Mouse (Mus musculus) left cerebral cortex, postnatal 25 days (tissue): ENCODE results near the gene Hsh2d. TPM values are rescaled to one million over a fixed set of nuclear protein-coding genes. Genes with fewer than 3 reads are reported as not detected.

Experiments
- DNase-seq, 2 experiments: peaks; one replicate each; pipeline ENCODE4 v3.0.0; 2022; ENCODE audit warnings: low spot score in 2 of 2, mixed read lengths in 1 of 2
- intact Hi-C: fragments of 180-260 bp; cut with DNase I; formaldehyde crosslinking; loops from one replicate; pipeline ENCODE4 v1.15.1; 2025
- total RNA-seq, 2 experiments: library from RNA; stranded (reverse); gene quantifications; 2 replicates each; pipeline ENCODE4 v1.2.3; 2021

Gene Hsh2d
- total RNA-seq = not detected

DNA sequence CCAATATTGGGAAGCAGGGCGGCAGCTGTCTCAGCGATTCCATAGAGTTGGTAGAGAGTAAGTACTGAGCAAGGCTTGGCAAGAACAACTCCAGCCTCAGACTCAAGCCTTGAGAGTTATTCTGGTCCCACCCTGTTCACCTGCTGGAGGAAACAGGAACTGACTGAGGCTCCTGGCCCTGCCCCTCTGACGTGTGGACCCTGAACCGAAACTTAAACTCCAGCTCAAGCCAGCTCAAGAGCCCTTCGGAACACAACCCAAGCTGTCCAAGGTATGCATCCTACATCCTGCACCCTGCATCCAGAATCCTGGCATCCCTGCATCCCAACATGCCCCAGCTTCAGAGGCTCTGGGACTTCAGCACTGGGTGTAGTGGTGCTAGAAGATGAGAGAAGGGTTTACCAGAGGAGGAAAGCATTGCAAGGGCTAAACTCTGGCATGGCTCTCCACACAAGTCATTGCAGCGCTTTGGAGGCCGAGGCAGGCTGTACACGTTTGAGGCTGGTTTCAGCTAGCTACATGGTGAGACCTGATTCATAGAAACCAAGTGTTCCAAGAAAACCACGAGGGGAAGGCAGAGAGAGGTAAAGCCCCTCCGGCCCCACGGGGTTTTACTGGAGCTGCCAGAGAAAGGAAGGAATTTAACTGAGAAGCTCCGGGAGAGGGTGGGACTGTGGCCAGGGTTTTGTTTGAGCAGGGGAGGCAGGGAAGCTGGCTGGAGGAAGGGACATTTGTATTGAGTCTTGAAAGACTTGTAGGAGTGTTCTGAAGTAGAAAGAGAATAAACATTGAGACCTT lies at the start of gene Hsh2d:
Hsh2d (plus strand) TSS at position 222 of the 798 bp plus-strand sequence.
- no peak for DNase-seq
- intact Hi-C loops = no loop called here

GRCm38 (mm10) chr8:72143256-72143824 lies 46.1 kb upstream of the Hsh2d start:
- no peak for DNase-seq
- intact Hi-C loops = no loop called here

DNA sequence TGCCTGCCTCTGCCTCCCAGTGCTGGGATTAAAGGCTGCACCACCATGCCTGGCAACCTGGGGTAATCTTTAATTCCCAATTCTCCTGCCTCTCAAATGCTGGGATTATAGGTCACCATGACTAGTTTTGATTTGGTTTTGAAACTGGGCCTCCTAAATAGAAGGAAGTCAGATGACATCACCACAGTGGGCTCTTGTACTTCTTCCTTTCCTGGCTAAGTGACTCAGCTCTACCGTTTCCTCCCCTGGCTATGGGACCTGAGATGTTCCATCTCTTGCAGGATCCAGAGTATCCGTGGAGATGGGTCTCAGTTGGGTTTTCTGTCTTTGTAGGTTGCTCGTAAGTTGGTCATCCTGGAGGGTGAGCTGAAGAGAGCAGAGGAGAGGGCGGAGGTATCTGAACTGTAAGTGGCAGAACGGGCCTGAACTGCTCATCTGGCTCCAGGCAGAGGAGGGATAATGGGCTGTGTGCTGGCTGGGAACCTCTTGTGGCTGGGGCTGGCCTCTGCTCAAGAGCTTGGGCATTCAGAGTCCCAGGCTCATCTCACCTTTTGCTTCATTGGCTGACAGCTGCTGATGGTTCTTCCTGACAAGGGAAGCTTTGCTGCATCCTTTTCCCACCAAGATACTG lies 45.0 kb upstream of the Hsh2d start:
- intact Hi-C loops = no loop called here
- no peak for DNase-seq

- no peak for DNase-seq
- intact Hi-C loops = no loop called here
Observed at GRCm38 (mm10) chr8:72145511-72145910, 43.9 kb upstream of the Hsh2d start.

DNA sequence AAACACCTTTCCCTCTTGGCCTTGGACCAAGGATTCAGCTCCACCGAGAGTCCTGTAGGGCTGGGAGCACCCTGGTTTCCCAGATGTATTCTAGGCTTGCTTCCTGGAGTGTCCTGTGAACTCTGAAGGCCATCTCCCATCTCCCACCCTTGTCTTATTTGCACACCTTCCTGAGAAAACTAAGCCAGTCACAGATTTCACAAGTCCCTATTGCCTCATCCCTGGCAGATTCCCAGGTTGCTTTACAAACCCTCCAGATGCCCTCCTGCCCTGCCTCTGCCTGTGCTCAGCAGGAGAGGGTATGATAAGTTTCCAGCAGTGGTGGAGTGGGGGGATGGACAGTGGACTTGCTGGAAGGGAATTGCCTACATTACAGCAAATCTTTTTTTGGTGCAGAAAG lies 43.4 kb upstream of the Hsh2d start:
- intact Hi-C loops = no loop called here
- DNase-seq = no peak

GRCm38 (mm10) chr8:72146556-72146955 lies 42.9 kb upstream of the Hsh2d start:
- intact Hi-C loops = no loop called here
- peak in 1 of 2 experiments; percentile 21 for DNase-seq

DNA sequence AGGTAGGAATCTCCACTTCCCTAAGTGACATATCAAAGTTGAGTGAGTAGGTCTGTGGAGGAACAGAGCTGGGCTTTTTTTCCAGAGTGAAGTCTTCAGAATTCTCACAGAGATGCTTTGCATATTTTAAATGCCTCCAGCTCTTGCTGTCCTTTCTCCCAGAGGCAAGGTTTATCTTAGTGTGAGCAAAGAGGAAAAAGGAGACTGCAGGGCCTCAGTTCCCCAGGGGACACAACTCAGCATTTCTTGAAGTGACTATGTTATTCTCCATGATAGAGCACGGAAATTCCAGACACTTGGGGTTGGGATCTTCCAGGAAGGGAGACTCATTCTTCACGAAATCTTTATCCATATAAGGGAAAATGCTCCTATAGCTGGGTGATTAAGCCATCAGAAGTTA lies 42.2 kb upstream of the Hsh2d start:
- intact Hi-C loops = no loop called here
- no peak for DNase-seq

DNA sequence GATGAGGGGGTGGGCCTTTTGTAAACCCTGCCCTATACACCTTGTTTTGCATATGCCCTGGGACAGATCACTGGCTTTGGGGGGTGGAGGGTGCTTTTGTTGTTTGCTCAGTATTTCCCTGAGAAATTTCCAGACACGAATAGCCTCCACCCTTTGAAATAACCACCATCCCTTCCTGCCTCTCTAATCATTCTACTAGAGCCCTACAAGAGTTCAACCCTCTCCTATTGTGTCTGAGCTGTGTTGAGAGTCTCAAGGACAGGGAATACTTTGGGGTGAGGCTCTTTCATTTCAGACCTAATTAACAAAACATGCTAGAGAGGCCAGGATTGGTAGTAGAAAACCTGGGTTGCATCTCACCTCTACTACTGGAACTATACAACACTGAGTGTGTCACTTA lies 40.4 kb upstream of the Hsh2d start:
- intact Hi-C loops = no loop called here
- no peak for DNase-seq

DNA sequence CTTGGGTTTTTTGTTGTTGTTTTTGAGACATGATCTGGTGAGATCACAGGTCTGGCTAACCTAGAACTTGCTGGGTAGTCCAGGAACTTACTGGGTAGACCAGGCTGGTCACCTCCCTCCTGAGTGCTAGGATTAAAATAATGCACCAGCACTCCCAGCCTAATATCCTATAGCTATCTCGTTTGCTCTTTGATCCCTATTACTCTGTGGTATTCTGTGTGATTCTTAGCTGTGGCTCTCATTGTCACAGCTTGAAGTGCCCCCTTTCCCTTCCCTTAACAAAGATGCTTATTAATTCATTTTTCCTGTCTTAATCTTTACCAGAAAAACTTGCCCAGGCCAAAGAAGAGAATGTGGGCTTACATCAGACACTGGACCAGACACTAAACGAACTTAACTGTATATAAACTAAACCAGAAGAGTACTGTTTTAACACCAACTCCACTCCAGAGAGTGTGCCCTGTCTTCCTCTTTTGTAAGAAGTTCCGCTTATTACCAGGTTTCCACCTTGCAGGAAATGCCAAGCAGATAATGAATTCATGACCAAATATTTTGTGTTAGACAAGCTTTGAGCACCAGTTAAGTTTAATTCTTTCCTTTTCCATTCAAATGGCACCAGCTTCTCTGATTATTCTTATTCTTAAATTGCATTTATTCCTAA lies 37.9 kb upstream of the Hsh2d start:
- intact Hi-C loops = no loop called here
- no peak for DNase-seq

DNA sequence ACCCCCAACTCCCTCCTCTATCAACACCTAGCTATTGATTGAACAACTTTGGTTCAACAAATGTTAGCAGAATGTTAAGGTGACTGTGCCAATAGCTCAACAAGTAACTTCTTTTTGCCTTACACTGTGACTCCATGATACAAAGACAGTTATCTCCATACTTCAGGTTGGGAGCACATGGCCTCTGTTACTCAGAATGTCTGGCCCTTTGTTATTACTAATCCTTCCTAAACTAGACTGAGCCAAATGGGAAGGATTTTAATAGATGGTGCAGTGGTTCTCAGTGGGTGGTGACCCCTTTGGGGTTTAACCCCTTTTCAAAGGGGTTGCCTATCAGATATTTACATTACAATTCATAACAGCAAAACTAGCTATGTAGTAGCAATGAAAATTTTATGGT lies 36.1 kb upstream of the Hsh2d start:
- intact Hi-C loops = no loop called here
- no peak for DNase-seq

DNA sequence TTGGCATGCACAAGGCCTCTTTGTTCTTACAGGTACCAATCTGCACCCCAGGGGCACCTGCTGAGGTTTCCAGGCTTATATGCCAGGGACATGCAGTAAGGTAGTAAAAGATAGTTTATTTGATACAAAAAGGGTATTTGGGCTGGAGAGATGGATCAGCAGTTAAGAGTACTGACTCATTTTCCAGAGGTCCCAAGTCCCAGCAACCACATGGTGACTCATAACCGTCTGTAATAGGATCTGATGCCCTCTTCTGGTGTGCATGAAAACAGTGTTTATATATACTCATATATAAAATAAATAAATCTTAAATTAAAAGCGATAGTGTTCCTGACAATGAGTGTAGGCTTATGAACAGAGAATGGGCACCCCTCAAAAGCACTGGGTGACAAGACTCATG lies 31.3 kb upstream of the Hsh2d start:
- intact Hi-C loops = no loop called here
- no peak for DNase-seq

DNA sequence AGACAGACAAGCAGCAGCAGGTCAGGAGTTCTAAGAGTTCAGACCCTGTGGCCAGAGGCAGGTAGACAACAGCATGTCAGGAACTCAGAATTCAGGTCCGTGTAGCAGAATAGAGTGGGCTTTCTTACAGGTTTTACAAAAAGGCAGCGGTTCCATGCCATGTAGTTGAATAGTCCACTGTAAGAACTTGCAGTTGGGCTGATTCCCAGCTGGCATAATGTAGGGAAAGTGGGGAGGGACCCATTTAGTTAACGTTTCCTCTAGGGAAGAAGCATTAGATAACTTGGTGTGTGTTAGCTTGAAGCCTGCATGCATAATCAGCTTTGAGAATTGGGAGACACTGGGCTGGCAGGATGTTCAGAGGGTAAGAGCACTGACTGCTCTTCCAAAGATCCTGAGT lies 30.7 kb upstream of the Hsh2d start:
- intact Hi-C loops = no loop called here
- no peak for DNase-seq

DNA sequence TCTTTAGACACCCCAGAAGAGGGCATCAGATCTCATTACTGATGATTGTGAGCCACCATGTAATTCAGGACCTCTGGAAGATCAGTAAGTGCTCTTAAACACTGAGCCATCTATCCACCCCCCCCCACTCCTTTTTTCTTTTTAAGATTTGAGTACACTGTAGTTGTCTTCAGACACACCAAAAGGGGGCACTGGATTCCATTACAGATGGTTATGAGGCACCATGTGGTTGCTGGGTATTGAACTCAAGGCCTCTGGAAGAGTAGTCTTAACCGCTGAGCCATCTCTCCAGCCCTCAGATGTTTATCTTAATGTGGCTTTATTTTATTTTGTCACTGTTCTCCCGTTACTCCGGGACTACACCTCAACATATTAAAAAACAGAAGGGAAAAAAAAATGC lies 29.4 kb upstream of the Hsh2d start:
- intact Hi-C loops = no loop called here
- DNase-seq = no peak

- DNase-seq = peak; percentile 99 to 100
- intact Hi-C loops = no loop called here
Observed at GRCm38 (mm10) chr8:72160707-72161697, 28.4 kb upstream of the Hsh2d start, which contains the start of gene Rab8a. Gene Rab8a, plus strand, starts transcription at chr8:72161200.

DNA sequence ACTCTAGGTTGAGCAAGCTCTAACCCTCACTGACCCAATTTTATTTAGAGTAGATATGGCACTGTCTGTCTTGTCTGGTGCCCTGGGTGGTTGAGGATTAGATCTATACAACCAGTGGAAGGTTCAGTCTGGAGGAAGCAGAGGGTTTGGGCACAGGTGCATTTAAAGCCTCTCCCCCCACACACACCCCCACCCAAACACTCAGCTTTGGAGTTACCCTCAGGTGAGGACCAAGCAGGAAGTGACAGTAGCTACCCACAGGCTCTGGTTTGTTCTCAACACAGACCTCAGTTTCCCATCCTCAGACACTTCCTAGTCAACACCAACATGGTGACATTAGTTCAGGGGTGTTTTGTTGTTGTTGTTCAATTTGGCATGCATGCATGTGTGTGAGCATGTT lies 26.6 kb upstream of the Hsh2d start:
- no peak for DNase-seq
- intact Hi-C loops = no loop called here

- no peak for DNase-seq
- intact Hi-C loops = no loop called here
Observed at GRCm38 (mm10) chr8:72169098-72169668, 20.3 kb upstream of the Hsh2d start.

DNA sequence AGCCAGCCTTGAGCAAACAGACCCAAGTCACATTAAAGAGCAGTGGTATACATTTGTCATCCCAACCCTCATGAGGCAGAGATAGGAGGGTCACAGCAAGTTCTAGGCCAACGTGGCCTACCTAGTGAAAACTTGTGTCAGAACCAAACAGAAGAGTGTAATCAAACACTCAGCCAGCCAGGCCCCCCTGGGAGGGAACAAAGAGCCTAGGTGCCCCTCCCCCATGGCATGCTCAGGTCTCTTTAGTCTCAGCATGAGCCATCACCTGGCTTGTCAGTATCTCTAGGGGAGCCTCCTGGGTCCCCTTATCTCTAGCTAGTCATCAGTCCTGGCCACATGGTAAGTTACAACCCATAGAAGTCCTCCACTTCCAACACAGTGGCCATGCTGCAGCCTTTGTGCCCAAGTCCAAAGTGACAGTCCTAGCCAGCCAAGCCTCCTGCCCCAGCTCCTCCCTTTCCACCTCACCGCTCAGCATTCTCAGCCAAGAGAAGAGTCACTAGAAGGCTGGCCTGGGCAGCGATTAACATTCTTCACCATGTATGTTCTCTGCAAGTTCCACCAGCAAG lies 19.7 kb upstream of the Hsh2d start:
- intact Hi-C loops = no loop called here
- no peak for DNase-seq

- peak; percentile 70 to 79 for DNase-seq
Observed at GRCm38 (mm10) chr8:72177346-72177925, 12.0 kb upstream of the Hsh2d start.

More at GRCm38 (mm10) chr8:72177346-72177925, 12.0 kb upstream of the Hsh2d start:
- intact Hi-C loops = loop anchor here (2.0 to 5.0 kb wide), 3 partner anchors 65 to 210 kb away; partner anchors contain the start of gene Ap1m1
